Mouse (Mus musculus) hindbrain, embryonic 13.5 days (tissue): ENCODE results near the gene Sema4a. TPM values are rescaled to one million over a fixed set of nuclear protein-coding genes. Genes with fewer than 3 reads are reported as not detected.

Experiments
- ATAC-seq: fragments of 200-750 bp; cut with Nextera tagmentation; 2 replicates; pipeline ENCODE4 v1.8.0; 2017; ENCODE audit warnings: moderate TSS enrichment; ENCODE audit not compliant: low FRiP score
- H3K27ac ChIP-seq: fragments of 300-500 bp; sonication (generic); 2 replicates; pipeline ENCODE4 v1.5.1; 2015; ENCODE audit warnings: inconsistent platforms, mild to moderate bottlenecking, moderate library complexity
- H3K27me3 ChIP-seq: fragments of 300-500 bp; sonication (generic); 2 replicates; pipeline ENCODE4 v1.6.1; 2015; ENCODE audit warnings: mild to moderate bottlenecking, inconsistent platforms
- H3K36me3 ChIP-seq: fragments of 300-500 bp; sonication (generic); 2 replicates; pipeline ENCODE4 v1.6.1; 2015; ENCODE audit warnings: mild to moderate bottlenecking, inconsistent platforms
- H3K4me1 ChIP-seq: fragments of 300-500 bp; sonication (generic); replicated peaks from 2 replicates; pipeline ENCODE4 v1.6.1; 2015; ENCODE audit warnings: inconsistent platforms
- H3K4me2 ChIP-seq: fragments of 300-500 bp; sonication (generic); 2 replicates; pipeline ENCODE4 v1.6.1; 2015; ENCODE audit warnings: inconsistent platforms, mild to moderate bottlenecking, moderate library complexity
- H3K4me3 ChIP-seq: fragments of 300-500 bp; sonication (generic); 2 replicates; pipeline ENCODE4 v1.5.1; 2015; ENCODE audit warnings: mild to moderate bottlenecking, inconsistent platforms
- H3K9ac ChIP-seq: fragments of 300-500 bp; sonication (generic); 2 replicates; pipeline ENCODE4 v1.6.1; 2015; ENCODE audit warnings: mild to moderate bottlenecking, inconsistent platforms
- H3K9me3 ChIP-seq: fragments of 300-500 bp; sonication (generic); 2 replicates; pipeline ENCODE4 v1.6.1; 2016; ENCODE audit warnings: inconsistent platforms
- WGBS: fragments of 180-500 bp; shearing (Covaris S2); methylation state at CpG from one replicate; pipeline ENCODE4 v1.1.7; 2015; 5-methylcytosine and 5-hydroxymethylcytosine counted together
- polyA plus RNA-seq: library from polyadenylated mRNA; unstranded; fragments of >200 nt; fragmentation: Nextera tagmentation; extraction: Ambion mirVana; gene quantifications from 2 replicates; pipeline ENCODE4 v1.2.1, GENCODE M21; 2015

The Sema4a gene
- polyA plus RNA-seq, 1 experiment from 2014 or later: 25.5 TPM

- H3K4me1 ChIP-seq: peaks cover 32% of the 10 kb centered on the region
- peak overlapping the region; percentile 96; the same call in 1 of the 2 replicates for H3K4me2 ChIP-seq
- H3K36me3 ChIP-seq: no peaks in the 10 kb centered on the region
- ATAC-seq: no peak
- WGBS: 46% methylated on average over 4 of the region's 4 CpGs
- H3K9me3 ChIP-seq: no peaks in the 10 kb centered on the region
- no peak overlapping the region for H3K4me3 ChIP-seq
- H3K27ac ChIP-seq: no peak overlapping the region
- no peak overlapping the region for H3K9ac ChIP-seq
- peaks cover 33% of the 10 kb centered on the region for H3K27me3 ChIP-seq
Observed at GRCm38 (mm10) chr3:88500655-88501365, 39.8 kb upstream of the Sema4a start.

- Histone ChIP-seq H3K36me3 (no peaks in the 10 kb centered on the region), H3K4me3 (no peak overlapping the region), H3K9me3 (no peaks in the 10 kb centered on the region), H3K27me3 (peaks cover 33% of the 10 kb centered on the region), H3K9ac (no peak overlapping the region), H3K4me2 (no peak overlapping the region), H3K27ac (no peak overlapping the region), H3K4me1 (peaks cover 38% of the 10 kb centered on the region)
- no peak for ATAC-seq
- 86% methylated on average over 7 of the region's 7 CpGs for WGBS
Observed at GRCm38 (mm10) chr3:88500087-88500486, 39.1 kb upstream of the Sema4a start.

GRCm38 (mm10) chr3:88499580-88499979, 38.6 kb upstream of the Sema4a start:
- Histone ChIP-seq H3K36me3 (no peaks in the 10 kb centered on the region), H3K9me3 (no peaks in the 10 kb centered on the region), H3K9ac (no peak overlapping the region), H3K4me3 (no peak overlapping the region), H3K4me2 (no peak overlapping the region), H3K27ac (no peak overlapping the region), H3K4me1 (peaks cover 42% of the 10 kb centered on the region), H3K27me3 (peaks cover 30% of the 10 kb centered on the region)
- ATAC-seq: no peak
- 64% methylated on average over 4 of the region's 4 CpGs for WGBS

GRCm38 (mm10) chr3:88495741-88496415, 34.9 kb upstream of the Sema4a start:
- ATAC-seq: no peak
- no peak overlapping the region for H3K27ac ChIP-seq
- H3K27me3 ChIP-seq: peaks cover 10% of the 10 kb centered on the region; the same call in 1 of the 2 replicates
- H3K4me2 ChIP-seq: no peak overlapping the region
- 85% methylated on average over 10 of the region's 10 CpGs for WGBS
- H3K36me3 ChIP-seq: no peaks in the 10 kb centered on the region
- H3K9ac ChIP-seq: no peak overlapping the region
- peaks cover 32% of the 10 kb centered on the region for H3K4me1 ChIP-seq
- H3K4me3 ChIP-seq: no peak overlapping the region
- H3K9me3 ChIP-seq: no peaks in the 10 kb centered on the region

DNA sequence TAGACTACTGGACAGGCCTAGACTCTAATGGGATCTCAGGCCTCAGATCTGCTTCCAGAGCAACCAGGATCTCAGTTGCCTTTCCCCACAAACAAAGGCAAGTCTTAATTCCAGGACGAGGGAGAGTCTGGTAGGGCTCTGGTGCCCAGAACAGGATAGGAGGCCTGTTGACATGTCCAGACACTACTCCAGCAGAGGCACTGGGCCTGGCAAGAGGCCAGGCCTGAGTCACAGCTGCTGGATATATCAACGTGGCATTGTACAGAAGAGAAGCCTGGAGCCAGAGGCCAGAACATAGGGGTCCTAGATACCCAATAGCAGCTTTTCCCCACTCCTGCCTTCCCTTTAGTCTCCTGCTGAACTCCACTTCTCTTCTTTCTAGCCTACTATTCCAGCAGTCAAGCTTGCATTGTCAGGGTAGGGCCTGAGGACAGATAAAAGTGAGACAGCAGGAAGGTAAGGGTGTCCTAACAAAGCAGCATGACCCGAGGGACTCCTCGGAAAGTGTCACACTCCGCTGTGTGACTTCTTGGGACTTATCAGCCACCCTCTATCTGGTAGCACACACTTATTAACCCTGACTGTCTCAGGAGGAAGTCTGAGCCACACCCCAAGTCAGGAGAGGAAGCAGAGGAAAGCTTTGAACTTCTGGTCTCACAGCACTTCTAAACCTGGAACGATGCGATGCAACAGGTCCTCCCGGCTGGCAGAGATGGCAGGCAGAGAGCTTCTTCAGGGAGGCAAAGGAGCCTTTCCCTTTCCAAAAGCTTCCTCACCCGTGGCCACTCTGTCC, 34.0 kb upstream of the Sema4a start:
- Histone ChIP-seq H3K9ac (no peak overlapping the region), H3K4me2 (no peak overlapping the region), H3K36me3 (no peaks in the 10 kb centered on the region), H3K4me3 (no peak overlapping the region), H3K27me3 (peaks cover 10% of the 10 kb centered on the region), H3K4me1 (peaks cover 29% of the 10 kb centered on the region), H3K9me3 (no peaks in the 10 kb centered on the region), H3K27ac (peak overlapping the region; percentile 60)
- no peak for ATAC-seq
- WGBS: 75% methylated on average over 9 of the region's 9 CpGs

DNA sequence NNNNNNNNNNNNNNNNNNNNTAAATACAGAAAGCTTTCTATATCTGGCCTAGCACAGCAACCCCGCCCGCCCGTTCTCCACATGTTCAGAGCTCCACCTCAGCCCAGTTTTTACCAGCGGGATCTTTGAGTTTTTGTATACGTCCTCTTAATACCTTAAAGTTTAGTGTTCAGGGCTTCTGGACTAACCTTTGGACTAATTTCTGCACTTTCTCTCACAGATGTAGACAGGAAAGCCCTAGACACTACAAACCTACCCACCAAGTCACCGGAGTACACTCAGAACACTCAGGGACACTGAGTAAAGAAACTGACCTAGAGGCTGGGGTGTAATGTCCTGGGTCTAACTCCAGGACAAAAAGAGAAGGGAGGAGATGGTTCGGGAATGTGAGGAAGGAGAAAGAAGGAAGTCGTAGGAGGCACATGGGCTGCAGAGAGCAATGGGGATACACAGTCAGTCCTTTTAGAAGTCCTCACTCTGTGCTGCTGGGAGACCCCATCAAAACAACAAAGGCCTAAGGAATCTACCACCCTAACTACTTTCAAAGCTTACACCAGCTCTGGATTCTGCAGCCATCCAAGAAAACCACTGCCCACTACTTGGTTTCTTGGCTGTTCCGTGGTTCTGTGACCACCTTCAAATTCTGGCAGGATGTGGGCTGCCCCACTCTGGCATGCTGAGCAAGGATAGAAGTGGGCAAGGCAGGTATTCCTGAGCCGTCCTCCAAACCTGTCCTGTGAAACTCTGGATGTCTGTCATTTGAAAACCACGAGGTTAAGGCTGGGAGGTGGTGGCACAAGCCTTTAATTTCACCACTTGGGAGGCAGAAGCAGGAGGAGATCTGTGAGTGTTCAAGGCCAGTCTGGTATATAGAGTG, 33.0 kb upstream of the Sema4a start:
- Histone ChIP-seq H3K4me3 (no peak overlapping the region), H3K4me2 (no peak overlapping the region), H3K27ac (no peak overlapping the region), H3K27me3 (peaks cover 10% of the 10 kb centered on the region), H3K9ac (no peak overlapping the region), H3K9me3 (no peaks in the 10 kb centered on the region), H3K36me3 (no peaks in the 10 kb centered on the region), H3K4me1 (peaks cover 29% of the 10 kb centered on the region)
- no peak for ATAC-seq
- WGBS: 75% methylated on average over 11 of the region's 11 CpGs

DNA sequence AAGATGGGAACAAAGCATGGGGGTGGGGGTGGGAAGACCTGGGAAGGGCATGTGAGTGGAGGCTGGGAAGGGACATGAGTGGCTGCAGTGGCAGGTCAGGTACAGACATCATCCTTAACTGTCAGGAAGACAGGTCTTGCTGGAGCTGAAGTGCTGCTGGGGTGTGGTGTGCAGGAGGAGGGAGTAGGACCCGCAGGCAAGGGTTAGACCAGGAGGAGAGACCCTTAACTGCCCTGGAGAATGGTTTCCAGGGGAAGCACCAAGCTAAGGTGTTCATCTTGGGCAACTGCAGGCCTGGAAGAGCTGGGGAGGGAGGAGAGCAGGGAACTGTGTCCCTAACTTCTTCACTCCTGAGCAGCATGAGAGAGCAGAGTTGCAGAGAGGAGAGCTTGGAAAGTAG, 26.4 kb upstream of the Sema4a start:
- no peak overlapping the region for H3K4me3 ChIP-seq
- H3K36me3 ChIP-seq: peaks cover 13% of the 10 kb centered on the region
- no peak overlapping the region for H3K4me2 ChIP-seq
- peaks cover 10% of the 10 kb centered on the region for H3K4me1 ChIP-seq
- no peak overlapping the region for H3K27ac ChIP-seq
- 83% methylated on average over 1 of the region's 1 CpGs for WGBS
- no peak overlapping the region for H3K9ac ChIP-seq
- H3K9me3 ChIP-seq: no peaks in the 10 kb centered on the region
- H3K27me3 ChIP-seq: peaks cover 57% of the 10 kb centered on the region
- ATAC-seq: no peak

DNA sequence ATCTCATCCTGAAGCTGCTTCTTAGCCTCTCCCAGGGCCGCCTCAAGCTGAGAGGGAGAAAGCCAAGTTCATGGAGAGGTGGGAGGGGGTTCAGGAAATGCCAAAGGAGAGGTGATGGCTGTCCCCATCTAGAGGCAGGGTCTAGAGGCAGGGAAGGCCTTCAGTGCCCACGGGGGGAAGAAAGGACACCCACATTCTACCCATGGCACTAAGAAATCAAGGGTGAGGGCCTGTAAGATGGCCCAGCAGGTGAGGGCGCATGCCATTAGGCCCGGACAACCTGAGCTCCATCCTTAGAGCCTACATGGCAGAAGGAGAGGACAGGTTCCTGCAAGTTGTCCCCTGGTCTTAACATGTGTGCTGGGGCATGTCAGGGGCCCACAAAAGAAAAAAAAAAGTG, 25.9 kb upstream of the Sema4a start:
- peaks cover 13% of the 10 kb centered on the region for H3K36me3 ChIP-seq
- H3K4me2 ChIP-seq: no peak overlapping the region
- H3K4me3 ChIP-seq: no peak overlapping the region
- H3K27me3 ChIP-seq: peaks cover 62% of the 10 kb centered on the region
- ATAC-seq: no peak
- no peak overlapping the region for H3K9ac ChIP-seq
- no peaks in the 10 kb centered on the region for H3K9me3 ChIP-seq
- H3K27ac ChIP-seq: no peak overlapping the region
- WGBS: 72% methylated on average over 4 of the region's 4 CpGs
- peaks cover 13% of the 10 kb centered on the region for H3K4me1 ChIP-seq

- H3K4me1 ChIP-seq: peaks cover 14% of the 10 kb centered on the region
- H3K36me3 ChIP-seq: peaks cover 13% of the 10 kb centered on the region
- no peak overlapping the region for H3K27ac ChIP-seq
- H3K4me3 ChIP-seq: no peak overlapping the region
- H3K9ac ChIP-seq: no peak overlapping the region
- no peaks in the 10 kb centered on the region for H3K9me3 ChIP-seq
- no peak overlapping the region for H3K4me2 ChIP-seq
- no peak for ATAC-seq
- 71% methylated on average over 5 of the region's 5 CpGs for WGBS
- H3K27me3 ChIP-seq: peaks cover 68% of the 10 kb centered on the region
Observed at GRCm38 (mm10) chr3:88486043-88486442, 25.1 kb upstream of the Sema4a start.

GRCm38 (mm10) chr3:88484597-88485316, 23.8 kb upstream of the Sema4a start:
- ATAC-seq: no peak
- Histone ChIP-seq H3K27me3 (peaks cover 68% of the 10 kb centered on the region), H3K4me1 (peaks cover 14% of the 10 kb centered on the region), H3K4me2 (peak overlapping the region; percentile 42), H3K4me3 (peak overlapping the region; percentile 21), H3K9me3 (no peaks in the 10 kb centered on the region), H3K27ac (no peak overlapping the region), H3K36me3 (peaks cover 13% of the 10 kb centered on the region), H3K9ac (peak overlapping the region; percentile 43)
- WGBS: 10% methylated on average over 39 of the region's 39 CpGs

DNA sequence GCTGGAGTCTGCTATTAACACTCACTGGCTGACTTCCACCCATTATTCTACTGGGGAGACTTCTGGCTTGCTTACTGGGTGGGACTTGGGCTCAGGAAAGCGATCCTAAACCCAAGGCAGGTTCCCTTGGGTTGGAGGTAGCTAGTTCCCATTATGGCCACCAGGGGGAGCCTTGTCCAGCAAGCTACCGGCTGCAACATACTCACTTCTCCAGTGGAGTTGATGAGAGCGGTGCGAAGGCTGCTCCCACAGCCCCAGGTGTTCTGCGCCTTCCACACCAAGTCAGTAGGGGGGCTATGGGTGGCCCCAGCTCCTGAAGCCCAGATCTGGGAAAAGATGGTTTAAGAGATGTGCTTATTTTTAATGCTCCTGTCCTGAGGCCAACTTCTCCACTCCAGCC, 22.6 kb upstream of the Sema4a start:
- Histone ChIP-seq H3K4me2 (no peak overlapping the region), H3K27ac (no peak overlapping the region), H3K36me3 (peaks cover 13% of the 10 kb centered on the region), H3K4me3 (no peak overlapping the region), H3K9ac (no peak overlapping the region), H3K27me3 (peaks cover 68% of the 10 kb centered on the region), H3K4me1 (peaks cover 14% of the 10 kb centered on the region), H3K9me3 (no peaks in the 10 kb centered on the region)
- 5% methylated on average over 5 of the region's 5 CpGs for WGBS
- no peak; the same call in 1 of the 2 replicates for ATAC-seq
